Mouse (Mus musculus) retina, postnatal 7 days (tissue): Measurements from ENCODE around the gene Ralgapb.
A peak's percentile ranks its signal among the peaks of the same experiment; 100 is the strongest.

Experiments used
- DNase-seq: peaks from one replicate; pipeline ENCODE4 v3.0.0-alpha.2; 2012; ENCODE audit warnings: low read depth, low spot score

The Ralgapb gene

GRCm38 (mm10) chr2:158402915-158403314, 6.7 kb upstream of the Ralgapb start:
- no peak for DNase-seq

- DNase-seq, result no peak
Observed at GRCm38 (mm10) chr2:158408997-158409594, 552 bp upstream of the Ralgapb start.

- peak; percentile 4 for DNase-seq
Observed at GRCm38 (mm10) chr2:158410022-158411014, 670 bp downstream of the Ralgapb start.

GRCm38 (mm10) chr2:158413240-158413639, 3.6 kb downstream of the Ralgapb start:
- no peak for DNase-seq

- no peak for DNase-seq
Observed at GRCm38 (mm10) chr2:158415826-158416225, 6.2 kb downstream of the Ralgapb start.

- DNase-seq, result no peak
Observed at GRCm38 (mm10) chr2:158418663-158419062, 9.0 kb downstream of the Ralgapb start.

- no peak for DNase-seq
Observed at GRCm38 (mm10) chr2:158445814-158446213, 36.2 kb downstream of the Ralgapb start.

- DNase-seq, result no peak
Observed at GRCm38 (mm10) chr2:158449845-158450244, 40.2 kb downstream of the Ralgapb start.

GRCm38 (mm10) chr2:158456451-158456850, 46.8 kb downstream of the Ralgapb start:
- DNase-seq, result no peak

- DNase-seq, result no peak
Observed at GRCm38 (mm10) chr2:158457610-158458009, 48.0 kb downstream of the Ralgapb start.

- DNase-seq, result no peak
Observed at GRCm38 (mm10) chr2:158462450-158462849, 52.8 kb downstream of the Ralgapb start.

- DNase-seq, result no peak
Observed at GRCm38 (mm10) chr2:158474159-158474558, 64.5 kb downstream of the Ralgapb start.

GRCm38 (mm10) chr2:158477640-158478039, 68.0 kb downstream of the Ralgapb start:
- DNase-seq, result no peak

GRCm38 (mm10) chr2:158498457-158498856, 88.8 kb downstream of the Ralgapb start:
- no peak for DNase-seq

- no peak for DNase-seq
Observed at GRCm38 (mm10) chr2:158501836-158502812, 92.5 kb downstream of the Ralgapb start, which contains the start of gene Adig. Gene Adig (plus strand): TSS chr2:158502612.

- DNase-seq, result no peak
Observed at GRCm38 (mm10) chr2:158503226-158503625, 93.6 kb downstream of the Ralgapb start.

- DNase-seq, result no peak
Observed at GRCm38 (mm10) chr2:158503671-158504070, 94.0 kb downstream of the Ralgapb start.

- DNase-seq, result no peak
Observed at GRCm38 (mm10) chr2:158506475-158506874, 96.8 kb downstream of the Ralgapb start.

- no peak for DNase-seq
Observed at GRCm38 (mm10) chr2:158507046-158507445, 97.4 kb downstream of the Ralgapb start.

GRCm38 (mm10) chr2:158510665-158511064, 101.0 kb downstream of the Ralgapb start:
- DNase-seq, result no peak

GRCm38 (mm10) chr2:158512528-158512927, 102.9 kb downstream of the Ralgapb start, which contains the start of gene Arhgap40:
Gene Arhgap40 (plus strand): TSS chr2:158512796.
- no peak for DNase-seq
